8 mouse cellular contexts compared by ENCODE assay signal in the genomic region with DNA sequence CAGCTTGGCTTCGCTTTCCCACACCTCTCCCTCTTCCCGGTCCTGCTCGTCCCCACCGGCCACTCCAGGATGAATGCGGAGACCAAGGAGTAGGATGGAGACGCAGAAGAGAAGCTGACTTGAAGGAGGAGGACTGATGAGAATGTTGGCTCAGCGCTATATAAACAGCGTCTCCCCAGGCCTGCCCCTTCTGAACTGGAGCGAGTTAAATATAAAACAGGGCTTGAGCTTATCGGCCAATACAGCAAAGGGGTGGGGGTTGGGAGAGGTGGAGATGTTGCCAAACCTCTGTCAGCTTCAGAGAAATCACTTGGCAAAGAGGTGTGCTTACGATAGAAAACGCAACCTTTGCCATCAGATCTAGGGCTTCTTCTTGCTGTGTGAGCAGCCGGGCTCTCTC. TPM values are rescaled to one million over a fixed set of nuclear protein-coding genes. Genes with fewer than 3 reads are reported as not detected.
DNase-seq lines count a peak whose midpoint lies in the region; ATAC-seq lines count a peak whose summit lies in the region.

A gene (minus strand): TSS at position 135 of the 400 bp plus-strand sequence.

- peak within 1 kb of the TSS; percentile 73 for H3K9ac ChIP-seq in heart, embryonic 13.5 days
- no peak within 1 kb of the TSS for H3K9ac ChIP-seq in neural tube, embryonic 15.5 days (replicated peaks)

- no peaks in the 10 kb centered on the region for H3K9me3 ChIP-seq in erythroblast, embryonic 14.5 days (ENCODE audit: control insufficient read depth, low read length)
- no peaks in the 10 kb centered on the region for H3K9me3 ChIP-seq in heart, embryonic 13.5 days
- no peaks in the 10 kb centered on the region for H3K9me3 ChIP-seq in neural tube, embryonic 15.5 days (replicated peaks)

- peak within 1 kb of the TSS; percentile 76 for H3K4me2 ChIP-seq in heart, embryonic 13.5 days
- H3K4me2 ChIP-seq in neural tube, embryonic 15.5 days: peak within 1 kb of the TSS; percentile 42

- H3K36me3 ChIP-seq in erythroblast, embryonic 14.5 days (ENCODE audit: control insufficient read depth): no peaks in the 10 kb centered on the region
- no peaks in the 10 kb centered on the region for H3K36me3 ChIP-seq in heart, embryonic 13.5 days
- H3K36me3 ChIP-seq in neural tube, embryonic 15.5 days: no peaks in the 10 kb centered on the region

- H3K4me3 ChIP-seq in erythroblast, embryonic 14.5 days (replicated peaks): peak within 1 kb of the TSS; percentile 41
- H3K4me3 ChIP-seq in heart, embryonic 13.5 days: peak within 1 kb of the TSS; percentile 58
- H3K4me3 ChIP-seq in neural tube, embryonic 15.5 days (replicated peaks): peak within 1 kb of the TSS; percentile 12

- peak within 1 kb of the TSS; percentile 79 for H3K27ac ChIP-seq in heart, embryonic 13.5 days (replicated peaks)
- no peak within 1 kb of the TSS for H3K27ac ChIP-seq in neural tube, embryonic 15.5 days (replicated peaks)

- peak; percentile 33 for DNase-seq in adrenal gland, adult 8-10 months
- peak; percentile 80 to 86 for DNase-seq in kidney, postnatal 4 days
- no peak for DNase-seq in spleen, postnatal 4 days (ENCODE audit: low spot score in 2 of 2)
- DNase-seq in cerebellum, adult 11 months: no peak

- H3K27me3 ChIP-seq in erythroblast, embryonic 14.5 days (ENCODE audit: control insufficient read depth): no peaks in the 10 kb centered on the region
- H3K27me3 ChIP-seq in heart, embryonic 13.5 days (replicated peaks): no peaks in the 10 kb centered on the region
- H3K27me3 ChIP-seq in neural tube, embryonic 15.5 days (replicated peaks): no peaks in the 10 kb centered on the region

- no peaks in the 10 kb centered on the region for H3K4me1 ChIP-seq in erythroblast, embryonic 14.5 days (ENCODE audit: control insufficient read depth)
- peaks cover 45% of the 10 kb centered on the region for H3K4me1 ChIP-seq in heart, embryonic 13.5 days
- H3K4me1 ChIP-seq in neural tube, embryonic 15.5 days: no peaks in the 10 kb centered on the region

- ATAC-seq in erythroblast, adult 5-6 weeks (replicated peaks; ENCODE audit: low FRiP score, poor library complexity, severe bottlenecking): no peak
- no peak for ATAC-seq in heart, embryonic 13.5 days (ENCODE audit: extremely low read depth, insufficient number of reproducible peaks, low FRiP score, low TSS enrichment)
- no peak for ATAC-seq in neural tube, embryonic 15.5 days (ENCODE audit: low FRiP score)

- 10% methylated on average over 13 of the region's 13 CpGs for WGBS in heart, embryonic 13.5 days
- 61% methylated on average over 13 of the region's 13 CpGs for WGBS in neural tube, embryonic 15.5 days

RNA-seq across cellular contexts. Expression of the gene that starts here (rescaled TPM):
- not detected in 2 replicates for polyA plus RNA-seq in erythroblast, embryonic 14.5 days (2012)
- total RNA-seq in erythroblast, adult 5-6 weeks (2015; ENCODE audit: low replicate concordance): not detected in 2 replicates
- total RNA-seq in erythroblast, adult 5-6 weeks (2017; ENCODE audit: low replicate concordance): not detected in 2 replicates
- total RNA-seq in adrenal gland, adult 8-10 months (2022): 10 to 100 TPM; 11.5 to 20.7 (median 16.1) TPM
- polyA plus RNA-seq in heart, embryonic 13.5 days (2015; fragmentation: Nextera tagmentation; extraction: Ambion mirVana): 14.9 and 17.7 TPM in 2 replicates
- polyA plus RNA-seq in neural tube, embryonic 15.5 days (2015; fragmentation: Nextera tagmentation; extraction: Ambion mirVana): 3.0 and 7.8 TPM in 2 replicates

Comparison
In these comparisons a context has a peak if more than half of its experiments do, and no peak if none do; other contexts are left out.
1. RNA of the gene that starts here (total RNA-seq): 11.5 to 20.7 TPM in adrenal gland, adult 8-10 months; not detected in erythroblast, adult 5-6 weeks; every median in the first group is over 10 times any median in the second.
2. DNase-seq: peak in adrenal gland, adult 8-10 months (single experiment) and kidney, postnatal 4 days (2 of 2); none in spleen, postnatal 4 days (0 of 2) and cerebellum, adult 11 months (single experiment).
3. Peak in every context shown above with its lines, with median percentiles within 50 percentile points of each other: H3K4me3 ChIP-seq.